Mouse (Mus musculus) brown adipose tissue, adult 24 weeks (tissue): Measurements from ENCODE around the gene Aqr. TPM values are rescaled to one million over a fixed set of nuclear protein-coding genes. Genes with fewer than 3 reads are reported as not detected.

Experiments
- H3K27ac ChIP-seq: fragments of 200-500 bp; replicated peaks from 2 replicates; pipeline ENCODE4 v1.5.1; 2012; ENCODE audit warnings: low read depth, mild to moderate bottlenecking, low read length
- H3K4me1 ChIP-seq: fragments of 200-500 bp; 2 replicates; pipeline ENCODE4 v1.6.1; 2012; ENCODE audit warnings: low read length, mixed read lengths; ENCODE audit not compliant: control insufficient read depth, insufficient read depth, insufficient read length
- H3K4me3 ChIP-seq: fragments of 200-500 bp; 2 replicates; pipeline ENCODE4 v1.5.1; 2012; ENCODE audit warnings: low read depth, mild to moderate bottlenecking, low read length, moderate library complexity; ENCODE audit not compliant: insufficient read depth
- polyA plus RNA-seq: library from polyadenylated mRNA; stranded (reverse); fragments of >200 nt; gene quantifications from 2 replicates; pipeline ENCODE4 v1.2.4, GENCODE M21; 2012; ENCODE audit not compliant: missing spikeins, insufficient read depth, insufficient read length

Aqr gene
- polyA plus RNA-seq, 1 experiment = 16.2 TPM

DNA sequence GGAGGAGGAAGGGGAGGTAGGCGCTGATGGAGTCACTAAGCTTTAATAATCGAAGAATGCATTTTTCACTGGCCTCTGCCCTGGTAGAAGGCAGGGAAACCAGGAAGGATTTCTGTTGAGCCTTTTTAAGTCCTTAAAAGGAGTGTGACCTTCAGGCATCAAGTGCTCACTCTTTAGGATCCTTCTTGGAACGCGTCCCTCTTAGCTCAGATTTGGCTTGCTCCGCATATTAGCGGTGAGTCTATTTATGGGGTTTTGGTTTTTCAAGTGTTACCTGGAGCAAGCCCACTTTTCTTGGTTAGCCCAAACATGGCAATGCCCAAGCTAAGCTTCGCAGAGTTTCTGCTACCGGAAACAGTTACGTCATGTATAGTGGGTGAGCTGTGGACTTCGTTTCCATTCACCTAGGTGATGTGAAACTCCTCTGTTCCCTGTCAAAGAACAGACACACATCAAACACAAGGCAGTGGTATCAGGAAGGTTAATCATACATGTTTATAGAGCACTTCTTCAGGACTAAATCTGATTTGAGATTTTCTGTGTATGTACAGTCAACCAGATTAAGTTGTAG is 128.5 kb downstream of the Aqr start:
- H3K27ac ChIP-seq = 0 out of 2 replicates have a peak overlapping the region, but pooled peaks have one; percentile 12
- peaks cover 4% of the 10 kb centered on the region; the same call in 1 of the 2 replicates for H3K4me1 ChIP-seq
- H3K4me3 ChIP-seq = no peak overlapping the region

- no peak overlapping the region for H3K4me3 ChIP-seq
- H3K4me1 ChIP-seq = peaks cover 4% of the 10 kb centered on the region; the same call in 1 of the 2 replicates
- H3K27ac ChIP-seq = no peak overlapping the region
Measured at GRCm38 (mm10) chr2:114057303-114057853, 129.4 kb downstream of the Aqr start.

DNA sequence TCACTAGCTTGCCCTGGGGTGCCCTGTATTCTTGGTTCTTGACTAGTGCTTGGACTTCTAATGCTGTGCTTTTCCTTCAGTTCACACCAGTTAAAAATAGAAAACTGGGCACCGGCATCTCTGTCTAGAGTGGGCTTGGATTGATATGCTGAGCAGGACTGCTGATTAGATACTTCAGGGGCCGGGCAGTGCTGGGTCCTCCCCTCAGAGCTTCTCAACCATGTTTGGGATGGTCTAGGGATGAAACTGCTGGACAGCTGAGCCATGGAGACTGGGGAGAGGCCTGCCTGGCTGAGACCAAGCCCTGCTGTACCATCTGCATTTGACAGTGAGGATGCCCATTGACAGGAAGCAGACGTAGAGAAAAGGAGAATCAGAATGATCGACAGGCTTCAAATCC is 132.7 kb downstream of the Aqr start:
- Histone ChIP-seq H3K4me1 (peaks cover 4% of the 10 kb centered on the region; the same call in 1 of the 2 replicates), H3K27ac (no peak overlapping the region), H3K4me3 (no peak overlapping the region)

- no peak within 1 kb of the TSS for H3K27ac ChIP-seq
- no peak within 1 kb of the TSS for H3K4me3 ChIP-seq
- peaks cover 1% of the 10 kb centered on the region; the same call in 1 of the 2 replicates for H3K4me1 ChIP-seq
Measured at GRCm38 (mm10) chr2:114052696-114053598, 133.9 kb downstream of the Aqr start, which contains the start of gene Actc1. Gene Actc1 (minus strand): TSS chr2:114053548.

GRCm38 (mm10) chr2:114051871-114052241 is 135.0 kb downstream of the Aqr start:
- H3K27ac ChIP-seq = no peak overlapping the region
- H3K4me1 ChIP-seq = no peaks in the 10 kb centered on the region
- H3K4me3 ChIP-seq = no peak overlapping the region

Other genes with a start within 250 kb of the Aqr start
- gene Gjd2, start 173.4 kb downstream of the Aqr start, polyA plus RNA-seq = not detected in 2 replicates
- 1.6 TPM in 1 of 2 replicates, not detected in the other for gene Actc1, start 133.5 kb downstream of the Aqr start, polyA plus RNA-seq
- 7.6 and 7.7 TPM in 2 replicates for gene Zfp770, start 14.4 kb upstream of the Aqr start, polyA plus RNA-seq